Mouse (Mus musculus) embryonic fibroblast, embryonic 13.5 days (primary cell): ENCODE data around the gene Cecr2.

ENCODE experiments used
- CTCF ChIP-seq: IDR thresholded peaks from 2 replicates; pipeline ENCODE4 v1.5.1; 2011; ENCODE audit warnings: mild to moderate bottlenecking, control low read depth, low read length, moderate library complexity, borderline replicate concordance; ENCODE audit not compliant: insufficient read depth
- POLR2A ChIP-seq: IDR thresholded peaks from 2 replicates; pipeline ENCODE4 v1.6.1; 2011; ENCODE audit warnings: low read depth, mild to moderate bottlenecking, control low read depth, low read length, moderate library complexity

- TF ChIP-seq CTCF (no peak), POLR2A (no peak)
These were observed 153.1 kb downstream of the Cecr2 start for GRCm38 (mm10) chr6:120819294-120819693.
